Mouse (Mus musculus): Measurements from ENCODE around the gene Gpr25.

DNA sequence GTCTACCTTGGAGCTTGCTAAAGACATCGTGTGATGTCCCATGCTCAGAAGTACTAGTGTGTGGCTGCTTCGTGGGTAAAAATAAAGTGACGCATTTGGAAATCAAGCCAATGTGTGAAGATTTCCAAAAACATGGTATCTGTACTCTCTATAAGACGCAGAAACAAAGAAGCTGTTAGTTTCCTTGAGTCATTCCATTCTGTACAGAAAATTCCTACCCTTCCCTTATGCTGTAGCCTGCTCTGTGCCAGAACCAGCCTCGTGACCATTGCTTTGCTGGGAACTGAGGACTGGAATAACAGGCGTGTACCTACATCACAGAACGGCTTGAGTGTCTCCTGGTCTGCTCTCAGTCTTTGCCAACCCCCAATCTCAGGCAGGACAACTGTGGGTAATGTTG, 18.9 kb downstream of the Gpr25 start:
- TF ChIP-seq POLR2A (IDR thresholded peaks at IDR 0.05; ENCODE audit: insufficient read depth, low read depth, low read length), result no peak
- no peak for TF ChIP-seq CTCF (IDR thresholded peaks at IDR 0.05; ENCODE audit: insufficient read depth, low read depth, low read length)

All from olfactory bulb, adult 2 months (tissue).